Mouse (Mus musculus): ENCODE measurements around the gene Zfp981. TPM values are rescaled to one million over a fixed set of nuclear protein-coding genes. Genes with fewer than 3 reads are reported as not detected.
"Not testable (repeated sequence)": the region's sequence is repeated elsewhere in the genome, so short reads cannot be mapped to it uniquely, and the experiment has no call there.

The Zfp981 gene
- polyA plus RNA-seq, 1 experiment from 2014 or later: 0.21 TPM

DNA sequence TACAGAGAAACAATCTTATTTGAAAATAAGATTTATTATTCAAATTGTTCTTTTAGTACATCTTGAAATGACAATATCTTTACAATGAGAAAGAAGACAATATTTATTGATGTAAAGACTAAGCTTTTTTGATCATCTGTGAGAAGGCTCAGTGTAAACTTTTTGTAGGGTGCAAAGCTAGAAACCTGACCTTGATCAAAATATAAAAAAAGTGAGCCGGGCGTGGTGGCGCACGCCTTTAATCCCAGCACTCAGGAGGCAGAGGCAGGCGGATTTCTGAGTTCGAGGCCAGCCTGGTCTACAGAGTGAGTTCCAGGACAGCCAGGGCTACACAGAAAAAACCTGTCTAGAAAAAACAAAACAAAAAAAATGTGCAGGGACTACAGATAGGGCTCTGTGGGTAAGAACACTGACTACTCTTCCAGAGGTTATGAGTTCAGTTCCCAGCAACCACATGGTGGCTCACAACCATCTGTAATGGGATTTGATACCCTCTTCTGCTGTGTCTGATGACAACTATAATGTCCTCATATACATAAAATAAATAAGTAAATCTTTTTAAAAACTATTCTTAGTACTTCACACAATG, 8.4 kb upstream of the Zfp981 start:
- not testable (repeated sequence) for ATAC-seq (replicated peaks; ENCODE audit: low FRiP score); H3K4me1 ChIP-seq (replicated peaks; ENCODE audit: control insufficient read depth, insufficient read depth, low read length); H3K27me3 ChIP-seq (replicated peaks; ENCODE audit: control insufficient read depth, insufficient read depth, low read length); H3K9ac ChIP-seq (ENCODE audit: low read depth, low read length); H3K27ac ChIP-seq (ENCODE audit: low read depth, low read length); DNase-seq (ENCODE audit: low spot score); H3K4me2 ChIP-seq; H3K4me3 ChIP-seq (ENCODE audit: low read depth, low read length); H3K36me3 ChIP-seq (ENCODE audit: control insufficient read depth, insufficient read depth, low read length)
- peaks cover 42% of the 10 kb centered on the region for H3K9me3 ChIP-seq (ENCODE audit: control insufficient read depth, low read length)
- WGBS: 81% methylated on average over 6 of the region's 6 CpGs

DNA sequence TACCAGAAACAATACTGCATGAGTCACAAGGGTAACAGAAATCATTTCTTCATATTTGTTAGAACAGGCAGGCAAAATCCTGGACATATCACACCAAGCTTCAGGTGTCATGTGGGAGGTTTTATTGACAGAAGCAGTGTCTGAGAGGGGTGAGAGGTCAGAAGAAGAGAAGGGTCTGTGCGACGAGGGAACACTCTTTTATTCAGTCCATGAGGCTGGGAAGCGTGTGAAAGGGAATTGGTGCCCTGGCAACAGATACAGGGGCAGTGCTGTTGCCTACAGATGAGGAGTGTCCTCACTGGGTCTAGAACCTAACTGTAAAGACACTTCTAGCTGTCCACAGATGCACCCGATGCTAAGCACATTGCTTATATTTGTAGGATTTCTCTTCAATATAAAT, 6.8 kb upstream of the Zfp981 start:
- no peaks in the 10 kb centered on the region for H3K36me3 ChIP-seq (ENCODE audit: control insufficient read depth, insufficient read depth, low read length)
- H3K4me1 ChIP-seq (replicated peaks; ENCODE audit: control insufficient read depth, insufficient read depth, low read length): no peaks in the 10 kb centered on the region
- ATAC-seq (replicated peaks; ENCODE audit: low FRiP score) (peak; percentile 21; the same call in 1 of the 2 replicates), DNase-seq (ENCODE audit: low spot score) (no peak)
- H3K4me2 ChIP-seq: no peak overlapping the region
- H3K27ac ChIP-seq (ENCODE audit: low read depth, low read length): no peak overlapping the region
- 67% methylated on average over 4 of the region's 4 CpGs for WGBS
- H3K9ac ChIP-seq (ENCODE audit: low read depth, low read length): no peak overlapping the region
- H3K9me3 ChIP-seq (ENCODE audit: control insufficient read depth, low read length): peaks cover 47% of the 10 kb centered on the region
- no peaks in the 10 kb centered on the region for H3K27me3 ChIP-seq (replicated peaks; ENCODE audit: control insufficient read depth, insufficient read depth, low read length)
- no peak overlapping the region for H3K4me3 ChIP-seq (ENCODE audit: low read depth, low read length)

GRCm38 (mm10) chr4:146497695-146498275, 4.0 kb upstream of the Zfp981 start:
- ATAC-seq (replicated peaks; ENCODE audit: low FRiP score): peak; percentile 31; the same call in 1 of the 2 replicates
- not testable (repeated sequence) for H3K36me3 ChIP-seq (ENCODE audit: control insufficient read depth, insufficient read depth, low read length); H3K27ac ChIP-seq (ENCODE audit: low read depth, low read length); H3K4me3 ChIP-seq (ENCODE audit: low read depth, low read length); H3K9ac ChIP-seq (ENCODE audit: low read depth, low read length); DNase-seq (ENCODE audit: low spot score); H3K4me2 ChIP-seq; H3K27me3 ChIP-seq (replicated peaks; ENCODE audit: control insufficient read depth, insufficient read depth, low read length); H3K4me1 ChIP-seq (replicated peaks; ENCODE audit: control insufficient read depth, insufficient read depth, low read length)
- 78% methylated on average over 9 of the region's 9 CpGs for WGBS
- H3K9me3 ChIP-seq (ENCODE audit: control insufficient read depth, low read length): peaks cover 38% of the 10 kb centered on the region

DNA sequence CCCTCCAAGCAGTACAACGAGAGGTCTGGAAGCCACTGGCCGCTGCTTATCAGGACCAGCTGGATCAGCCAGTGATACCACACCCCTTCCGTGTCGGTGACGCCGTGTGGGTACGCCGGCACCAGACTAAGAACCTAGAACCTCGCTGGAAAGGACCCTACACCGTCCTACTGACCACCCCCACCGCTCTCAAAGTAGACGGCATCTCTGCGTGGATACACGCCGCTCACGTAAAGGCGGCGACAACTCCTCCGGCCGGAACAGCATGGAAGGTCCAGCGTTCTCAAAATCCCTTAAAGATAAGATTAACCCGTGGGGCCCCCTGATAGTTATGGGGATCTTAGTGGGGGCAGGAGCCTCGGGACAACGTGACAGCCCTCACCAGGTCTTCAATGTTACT, 7.2 kb downstream of the Zfp981 start:
- H3K4me1 ChIP-seq (replicated peaks; ENCODE audit: control insufficient read depth, insufficient read depth, low read length); H3K36me3 ChIP-seq (ENCODE audit: control insufficient read depth, insufficient read depth, low read length); DNase-seq (ENCODE audit: low spot score); H3K4me2 ChIP-seq; ATAC-seq (replicated peaks; ENCODE audit: low FRiP score); H3K27ac ChIP-seq (ENCODE audit: low read depth, low read length); H3K9ac ChIP-seq (ENCODE audit: low read depth, low read length); H3K4me3 ChIP-seq (ENCODE audit: low read depth, low read length); H3K27me3 ChIP-seq (replicated peaks; ENCODE audit: control insufficient read depth, insufficient read depth, low read length); H3K9me3 ChIP-seq (ENCODE audit: control insufficient read depth, low read length): not testable (repeated sequence)
- 94% methylated on average over 18 of the region's 24 CpGs for WGBS

GRCm38 (mm10) chr4:146511871-146512270, 10.0 kb downstream of the Zfp981 start:
- H3K4me1 ChIP-seq (replicated peaks; ENCODE audit: control insufficient read depth, insufficient read depth, low read length); H3K36me3 ChIP-seq (ENCODE audit: control insufficient read depth, insufficient read depth, low read length); H3K9ac ChIP-seq (ENCODE audit: low read depth, low read length); DNase-seq (ENCODE audit: low spot score); H3K4me3 ChIP-seq (ENCODE audit: low read depth, low read length); H3K4me2 ChIP-seq; ATAC-seq (replicated peaks; ENCODE audit: low FRiP score); H3K27me3 ChIP-seq (replicated peaks; ENCODE audit: control insufficient read depth, insufficient read depth, low read length); H3K27ac ChIP-seq (ENCODE audit: low read depth, low read length): not testable (repeated sequence)
- H3K9me3 ChIP-seq (ENCODE audit: control insufficient read depth, low read length): peaks cover 14% of the 10 kb centered on the region

- Histone ChIP-seq H3K9me3 (ENCODE audit: control insufficient read depth, low read length) (peaks cover 31% of the 10 kb centered on the region), H3K4me1 (replicated peaks; ENCODE audit: control insufficient read depth, insufficient read depth, low read length) (no peaks in the 10 kb centered on the region), H3K9ac (ENCODE audit: low read depth, low read length) (no peak overlapping the region), H3K4me2 (no peak overlapping the region), H3K36me3 (ENCODE audit: control insufficient read depth, insufficient read depth, low read length) (no peaks in the 10 kb centered on the region), H3K27ac (ENCODE audit: low read depth, low read length) (no peak overlapping the region), H3K4me3 (ENCODE audit: low read depth, low read length) (no peak overlapping the region), H3K27me3 (replicated peaks; ENCODE audit: control insufficient read depth, insufficient read depth, low read length) (no peaks in the 10 kb centered on the region)
- ATAC-seq (replicated peaks; ENCODE audit: low FRiP score): no peak
- 51% methylated on average over 1 of the region's 1 CpGs for WGBS
- no peak for DNase-seq (ENCODE audit: low spot score)
These were observed 14.6 kb downstream of the Zfp981 start for GRCm38 (mm10) chr4:146516474-146516873.

- H3K4me1 ChIP-seq (replicated peaks; ENCODE audit: control insufficient read depth, insufficient read depth, low read length); H3K4me2 ChIP-seq; H3K27me3 ChIP-seq (replicated peaks; ENCODE audit: control insufficient read depth, insufficient read depth, low read length); H3K4me3 ChIP-seq (ENCODE audit: low read depth, low read length); DNase-seq (ENCODE audit: low spot score); H3K9ac ChIP-seq (ENCODE audit: low read depth, low read length); H3K27ac ChIP-seq (ENCODE audit: low read depth, low read length); ATAC-seq (replicated peaks; ENCODE audit: low FRiP score); H3K36me3 ChIP-seq (ENCODE audit: control insufficient read depth, insufficient read depth, low read length): not testable (repeated sequence)
- peaks cover 36% of the 10 kb centered on the region for H3K9me3 ChIP-seq (ENCODE audit: control insufficient read depth, low read length)
- 64% methylated on average over 2 of the region's 2 CpGs for WGBS
These were observed 15.3 kb downstream of the Zfp981 start for GRCm38 (mm10) chr4:146517150-146517549.

- H3K27ac ChIP-seq (ENCODE audit: low read depth, low read length): no peak overlapping the region
- DNase-seq (ENCODE audit: low spot score): no peak
- WGBS: 78% methylated on average over 2 of the region's 2 CpGs
- H3K36me3 ChIP-seq (ENCODE audit: control insufficient read depth, insufficient read depth, low read length): no peaks in the 10 kb centered on the region
- H3K9ac ChIP-seq (ENCODE audit: low read depth, low read length): no peak overlapping the region
- no peaks in the 10 kb centered on the region for H3K4me1 ChIP-seq (replicated peaks; ENCODE audit: control insufficient read depth, insufficient read depth, low read length)
- no peak overlapping the region for H3K4me3 ChIP-seq (ENCODE audit: low read depth, low read length)
- H3K4me2 ChIP-seq: no peak overlapping the region
- no peaks in the 10 kb centered on the region for H3K27me3 ChIP-seq (replicated peaks; ENCODE audit: control insufficient read depth, insufficient read depth, low read length)
- peak; percentile 48; the same call in 1 of the 2 replicates for ATAC-seq (replicated peaks; ENCODE audit: low FRiP score)
- H3K9me3 ChIP-seq (ENCODE audit: control insufficient read depth, low read length): peaks cover 50% of the 10 kb centered on the region
These were observed 18.9 kb downstream of the Zfp981 start for GRCm38 (mm10) chr4:146520723-146521122.

- 0 out of 2 replicates have a peak, but pooled peaks have one; percentile 37 for ATAC-seq (replicated peaks; ENCODE audit: low FRiP score)
- Histone ChIP-seq H3K36me3 (ENCODE audit: control insufficient read depth, insufficient read depth, low read length) (peaks cover 3% of the 10 kb centered on the region; the same call in 1 of the 2 replicates), H3K4me2 (no peak overlapping the region), H3K4me3 (ENCODE audit: low read depth, low read length) (no peak overlapping the region), H3K9me3 (ENCODE audit: control insufficient read depth, low read length) (peaks cover 23% of the 10 kb centered on the region), H3K9ac (ENCODE audit: low read depth, low read length) (no peak overlapping the region), H3K4me1 (replicated peaks; ENCODE audit: control insufficient read depth, insufficient read depth, low read length) (no peaks in the 10 kb centered on the region), H3K27ac (ENCODE audit: low read depth, low read length) (no peak overlapping the region), H3K27me3 (replicated peaks; ENCODE audit: control insufficient read depth, insufficient read depth, low read length) (no peaks in the 10 kb centered on the region)
- no peak for DNase-seq (ENCODE audit: low spot score)
- 78% methylated on average over 4 of the region's 4 CpGs for WGBS
These were observed 32.7 kb downstream of the Zfp981 start for GRCm38 (mm10) chr4:146534574-146534973.
